Mouse (Mus musculus) fibroblast of lung, adult 2 months (primary cell): Measurements from ENCODE around the gene Nfyb.

ENCODE experiments used
- DNase-seq: peaks from one replicate; pipeline ENCODE4 v3.0.0-alpha.2; 2011; ENCODE audit warnings: low read depth

Gene Nfyb

DNA sequence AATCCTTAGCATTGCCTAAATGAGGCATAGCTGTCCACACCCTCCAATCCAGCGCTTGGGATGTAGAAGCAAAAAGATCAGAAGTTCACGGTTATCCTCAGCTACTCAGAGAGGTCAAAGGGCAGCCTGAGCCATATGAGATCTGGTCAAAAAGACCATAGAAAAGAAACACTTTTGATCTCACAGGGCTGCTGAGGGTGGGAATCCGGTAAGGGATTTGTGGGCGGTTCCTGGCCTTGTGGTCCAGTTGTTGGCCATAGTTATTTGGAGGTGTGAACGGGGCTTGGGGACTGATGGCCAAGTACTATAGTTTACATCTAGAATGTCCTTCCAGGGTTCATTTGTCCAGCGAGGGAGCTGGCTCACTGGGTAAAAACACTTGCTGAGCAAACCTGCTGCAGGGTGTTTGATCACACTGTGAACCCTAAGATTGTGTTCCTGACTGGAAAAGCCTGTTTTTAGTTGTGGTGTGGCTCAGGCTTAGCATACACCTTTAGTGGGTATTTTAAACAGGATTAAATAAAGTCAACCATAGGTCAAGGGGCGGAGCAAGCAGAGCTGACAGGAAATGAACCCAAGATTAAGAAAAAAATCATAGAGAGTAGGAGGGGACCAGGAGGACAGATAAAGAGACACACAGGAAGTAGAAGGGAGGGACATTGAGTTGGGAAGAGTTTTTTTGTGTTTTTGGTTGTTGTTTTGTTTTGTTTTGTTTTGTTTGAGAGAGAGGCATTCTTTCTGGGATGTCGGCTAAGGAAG lies 15.0 kb upstream of the Nfyb start:
- DNase-seq, result no peak

DNA sequence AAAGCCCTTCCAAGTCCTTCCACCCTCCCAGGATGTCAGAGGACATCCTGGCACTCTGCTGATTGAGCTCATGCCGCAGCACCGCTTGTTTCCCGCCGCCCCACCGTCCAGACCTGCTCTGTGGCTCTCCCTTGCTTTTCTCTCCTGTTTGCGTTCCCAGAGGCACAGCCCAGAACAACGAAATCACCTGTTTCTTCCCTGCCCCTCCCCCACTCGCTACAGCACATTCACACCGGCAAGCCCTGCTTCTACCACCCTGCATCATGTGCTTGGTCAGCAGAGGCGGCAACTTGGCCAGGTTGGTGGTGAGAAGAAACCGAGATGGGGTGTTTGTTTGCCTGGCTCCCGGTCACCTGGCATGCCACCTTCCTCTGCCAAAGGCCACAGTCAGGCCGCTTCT lies 13.9 kb upstream of the Nfyb start:
- no peak for DNase-seq

- DNase-seq, result no peak
Measured at GRCm38 (mm10) chr10:82777075-82777474, 13.1 kb upstream of the Nfyb start.

- no peak for DNase-seq
Measured at GRCm38 (mm10) chr10:82774841-82775240, 10.9 kb upstream of the Nfyb start.

- DNase-seq, result no peak
Measured at GRCm38 (mm10) chr10:82771595-82772170, 7.7 kb upstream of the Nfyb start.

GRCm38 (mm10) chr10:82770713-82771112 lies 6.8 kb upstream of the Nfyb start:
- no peak for DNase-seq

- no peak for DNase-seq
Measured at GRCm38 (mm10) chr10:82768901-82769300, 5.0 kb upstream of the Nfyb start.

DNA sequence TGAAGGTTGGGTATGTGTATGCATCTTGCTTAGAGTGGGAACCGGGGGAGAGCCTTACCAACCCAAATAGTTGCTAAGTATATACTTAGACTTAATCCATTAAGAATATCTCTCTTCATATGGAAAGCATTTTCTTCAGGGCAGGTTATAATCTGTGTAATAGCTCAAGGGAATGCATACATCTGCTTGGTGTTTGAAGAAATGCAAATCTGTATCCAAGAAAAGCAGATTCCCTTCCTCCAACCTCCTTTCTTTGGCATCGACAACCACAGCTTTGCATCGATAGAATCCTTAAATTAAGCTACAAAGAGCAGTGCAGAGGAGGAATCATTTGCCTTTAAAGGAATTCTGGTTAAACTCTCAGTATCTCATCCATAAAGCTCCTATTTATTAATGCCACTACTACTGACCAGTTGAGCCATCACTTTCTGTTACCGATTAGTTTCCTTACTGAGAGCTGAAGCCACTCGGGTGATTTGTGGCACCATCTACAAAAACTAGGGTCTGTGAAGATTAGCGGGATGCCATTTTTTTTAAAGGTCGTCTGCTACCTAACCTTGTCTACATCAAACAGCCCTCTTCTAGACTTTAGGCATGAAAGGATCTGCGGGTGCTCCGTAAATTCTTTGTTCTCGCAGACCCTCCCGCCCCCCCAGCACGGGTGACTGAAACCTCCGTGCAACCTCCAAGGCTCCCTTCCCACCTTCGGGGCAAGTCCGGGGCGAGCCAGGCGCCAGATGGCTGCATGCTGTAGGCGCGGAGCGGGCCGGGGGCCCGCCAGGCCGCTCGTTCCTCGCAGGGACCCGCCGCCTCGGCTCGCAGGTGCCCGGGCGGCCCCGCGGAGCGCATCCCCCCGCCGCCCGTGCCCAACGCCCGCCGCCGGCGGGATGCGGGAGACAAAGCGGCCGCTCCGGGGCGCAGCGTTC lies 925 bp downstream of the Nfyb start:
- DNase-seq, result no peak

GRCm38 (mm10) chr10:82761037-82761811 lies 2.7 kb downstream of the Nfyb start:
- DNase-seq, result no peak

- DNase-seq, result no peak
Measured at GRCm38 (mm10) chr10:82759706-82760105, 4.2 kb downstream of the Nfyb start.

DNA sequence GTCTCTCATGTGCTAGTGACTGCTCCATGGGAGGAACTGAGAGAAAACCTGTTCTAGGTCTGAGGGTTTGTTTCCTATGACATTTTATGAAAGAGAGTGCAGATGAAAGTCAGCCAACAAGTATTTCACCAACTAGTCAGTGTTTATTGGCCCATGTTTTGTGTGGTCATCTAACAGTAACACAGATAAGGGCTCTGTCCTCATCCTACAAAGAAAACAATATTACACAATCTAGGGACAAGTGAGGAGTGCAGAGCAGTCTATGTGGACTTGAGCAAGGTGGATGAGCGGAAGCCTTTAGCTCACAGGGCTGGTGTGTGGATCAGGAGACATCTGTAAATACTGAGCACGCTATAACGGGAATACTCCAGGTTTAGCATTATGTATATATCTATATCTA lies 5.1 kb downstream of the Nfyb start:
- no peak for DNase-seq

GRCm38 (mm10) chr10:82758368-82758767 lies 5.6 kb downstream of the Nfyb start:
- DNase-seq, result no peak

DNA sequence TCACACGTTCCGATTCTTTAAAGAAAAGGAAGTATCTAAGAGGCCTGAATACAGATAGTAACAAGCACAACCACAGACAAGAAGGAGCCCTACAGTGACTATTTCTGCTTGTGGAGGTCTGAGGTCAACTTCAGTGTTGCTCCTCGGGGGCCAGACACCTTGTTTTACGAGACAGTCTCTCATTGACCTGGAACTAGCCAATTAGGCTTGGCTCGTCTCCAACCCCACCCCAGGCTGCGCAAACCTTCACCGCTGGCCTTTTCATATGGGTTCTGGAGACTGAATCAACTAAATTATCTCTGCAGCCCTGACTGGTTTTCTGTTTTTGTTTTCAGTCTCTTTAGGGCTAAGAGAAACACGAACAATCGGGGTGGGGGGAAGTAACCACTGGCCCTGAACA lies 6.6 kb downstream of the Nfyb start:
- no peak for DNase-seq

DNA sequence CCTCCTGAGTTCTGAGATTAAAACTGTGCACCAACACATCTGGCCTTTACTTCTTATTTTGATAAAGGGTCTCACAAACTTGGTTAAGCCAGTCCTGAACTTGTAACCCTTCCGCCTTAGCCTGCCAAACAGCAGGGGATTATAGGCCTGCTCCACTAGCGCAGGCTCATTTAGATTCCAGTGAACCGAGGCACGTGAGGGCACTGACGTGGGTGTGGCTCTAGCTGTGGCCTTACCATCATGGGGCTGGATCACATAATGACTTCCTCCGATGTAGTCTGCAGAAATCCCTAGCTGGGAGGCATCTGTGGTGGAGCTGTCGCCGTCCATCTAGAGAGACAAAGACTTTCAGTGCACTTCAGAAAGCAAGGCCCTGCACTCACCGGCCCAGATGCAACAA lies 7.5 kb downstream of the Nfyb start:
- no peak for DNase-seq

DNA sequence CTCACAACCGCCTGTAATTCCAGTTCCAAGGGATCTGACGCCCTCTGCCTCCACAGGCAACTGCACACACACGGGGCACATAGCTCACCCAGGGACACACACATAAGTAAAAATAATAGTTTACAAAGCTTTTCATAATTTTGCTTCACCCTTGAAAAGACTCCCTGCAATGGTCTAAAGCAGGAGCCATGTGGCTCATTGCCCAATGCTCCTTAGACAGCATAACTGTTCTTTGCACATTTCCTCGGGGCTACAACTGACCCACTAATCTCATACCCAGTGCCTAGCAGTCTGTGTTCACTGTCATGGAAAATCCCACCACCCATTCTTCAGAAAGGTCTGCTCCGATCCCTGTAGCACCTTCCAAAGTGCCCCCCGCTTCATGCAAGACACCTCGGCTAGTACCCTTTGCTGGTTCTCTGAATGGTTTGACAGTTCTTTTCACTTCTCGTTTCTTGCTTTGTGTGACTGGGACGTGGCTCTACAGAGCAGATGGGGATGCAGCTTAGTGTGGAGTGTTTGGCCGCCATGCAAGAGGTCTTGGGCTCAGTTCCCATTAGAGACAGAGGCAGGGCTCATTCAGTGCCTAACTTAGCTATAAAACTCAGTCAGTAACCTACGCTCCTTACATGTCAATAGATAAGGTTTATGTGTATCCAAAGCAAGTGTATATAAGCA lies 8.6 kb downstream of the Nfyb start:
- DNase-seq, result no peak

DNA sequence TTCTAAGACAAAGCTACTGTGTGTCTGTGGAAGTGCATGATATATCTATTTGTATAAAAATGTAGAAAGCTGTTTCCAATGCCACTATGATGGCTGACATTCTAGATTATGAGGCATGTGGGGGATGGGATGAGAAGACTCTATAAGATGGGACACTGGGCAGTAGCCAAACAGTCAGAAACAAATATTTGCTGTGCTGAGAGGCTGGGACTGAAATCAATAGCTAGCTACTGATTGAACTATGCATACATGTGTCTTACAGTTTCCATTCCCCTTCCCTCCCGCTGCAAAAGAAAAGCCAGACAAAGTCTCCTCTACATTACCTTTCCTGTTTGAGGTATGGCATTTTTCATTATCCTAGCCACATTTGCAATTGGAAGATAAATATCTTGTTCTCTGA lies 9.3 kb downstream of the Nfyb start:
- no peak for DNase-seq

GRCm38 (mm10) chr10:82752921-82753320 lies 11.0 kb downstream of the Nfyb start:
- DNase-seq, result no peak

DNA sequence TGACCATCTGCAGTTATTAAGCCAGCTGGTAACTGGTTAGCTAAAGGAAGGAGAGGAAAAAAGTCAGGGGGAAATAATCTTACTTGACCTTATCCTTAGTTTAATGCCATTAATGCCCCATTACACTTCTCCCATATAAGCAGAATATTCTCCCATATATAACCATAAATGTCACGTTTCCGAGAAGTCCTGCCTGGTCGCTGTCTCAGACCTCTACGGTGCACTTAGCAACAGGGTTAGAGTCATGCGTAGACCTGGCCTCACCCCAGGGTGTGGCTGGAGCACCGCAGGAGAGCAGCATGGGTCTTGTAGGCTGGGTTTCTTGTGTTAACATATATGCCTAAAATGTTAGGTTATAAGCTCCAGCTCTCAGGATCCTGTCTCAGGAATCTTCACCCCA lies 13.2 kb downstream of the Nfyb start:
- DNase-seq, result no peak

GRCm38 (mm10) chr10:82746988-82747850 lies 16.7 kb downstream of the Nfyb start:
- DNase-seq, result no peak

DNA sequence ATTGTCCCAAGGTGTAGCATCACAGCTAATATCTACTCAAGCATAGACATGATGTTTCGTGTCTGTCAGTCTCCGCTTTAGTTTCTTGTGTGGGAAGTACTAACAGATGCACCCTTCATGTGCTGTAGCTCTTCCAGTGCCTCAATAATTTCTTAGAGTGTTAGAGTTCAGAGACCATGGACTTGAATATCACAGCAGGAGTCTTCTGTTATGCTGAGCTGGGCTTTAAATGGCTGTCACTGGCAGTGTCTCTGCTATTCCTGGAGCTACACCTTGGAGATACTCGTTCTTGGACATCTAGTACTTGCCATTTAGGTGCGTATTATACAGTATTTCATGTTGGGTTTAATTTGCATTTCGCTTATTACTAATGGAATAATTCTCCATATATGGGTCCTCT lies 18.6 kb downstream of the Nfyb start:
- no peak for DNase-seq

DNA sequence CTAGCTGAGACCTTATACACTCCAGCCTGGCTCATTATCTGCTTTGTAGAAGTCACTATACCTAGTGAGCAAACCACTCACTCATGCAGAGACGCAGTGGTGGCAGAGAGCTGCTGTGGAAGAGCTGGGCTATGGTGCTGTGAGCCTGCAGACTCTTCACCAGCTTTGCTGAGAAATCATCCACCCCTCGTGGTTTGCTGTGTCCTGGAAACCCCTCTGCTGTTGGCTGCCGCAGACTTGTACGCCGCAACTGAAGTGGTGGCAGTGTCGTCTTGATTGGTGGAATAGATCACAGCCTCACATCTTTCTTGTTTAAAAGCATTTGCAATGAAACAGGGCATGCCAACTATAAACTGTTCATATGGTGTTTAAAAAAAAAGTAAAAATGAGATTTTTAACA lies 19.6 kb downstream of the Nfyb start:
- no peak for DNase-seq
